Mouse (Mus musculus) lung, adult 2 months (tissue): ENCODE results near the gene Ppfia2.

Experiments
- CTCF ChIP-seq: fragments of 200-500 bp; IDR thresholded peaks from 2 replicates; pipeline ENCODE4 v1.5.1; 2011; ENCODE audit warnings: mild to moderate bottlenecking, low read length, control low read depth; ENCODE audit not compliant: insufficient read depth
- POLR2A ChIP-seq: fragments of 200-500 bp; IDR thresholded peaks from 2 replicates; pipeline ENCODE4 v1.6.1; 2011; ENCODE audit warnings: low read depth, mild to moderate bottlenecking, control low read depth, low read length, borderline replicate concordance; ENCODE audit errors: extremely low read depth

DNA sequence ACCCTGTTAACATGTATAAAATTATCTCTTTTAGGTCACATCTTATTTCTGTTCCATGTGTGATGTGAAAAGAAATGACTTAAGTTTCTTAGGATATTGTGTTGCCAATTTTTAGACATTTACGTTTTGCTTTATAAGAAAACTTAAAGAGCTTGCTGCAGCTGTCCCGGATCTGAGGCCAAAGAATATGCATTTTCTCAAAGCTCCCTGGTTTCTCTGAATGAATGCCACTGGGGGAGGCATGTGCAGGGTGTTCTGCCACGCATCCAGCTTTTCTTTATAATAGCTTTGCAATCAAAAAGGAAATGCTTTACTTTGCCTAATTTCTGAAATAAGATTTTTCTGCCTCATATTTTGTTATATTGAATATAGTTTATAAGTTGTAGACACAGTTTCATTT is 411.2 kb downstream of the Ppfia2 start:
- TF ChIP-seq POLR2A (no peak), CTCF (no peak)
